Mouse (Mus musculus) neural tube, embryonic 12.5 days (tissue): ENCODE measurements around the gene Rif1. TPM values are rescaled to one million over a fixed set of nuclear protein-coding genes. Genes with fewer than 3 reads are reported as not detected.
A peak's percentile ranks its signal among the peaks of the same experiment; 100 is the strongest.

Experiments used
- ATAC-seq: fragments of 200-750 bp; cut with Nextera tagmentation; 2 replicates; pipeline ENCODE4 v1.8.0; 2017; ENCODE audit warnings: low read depth, mild to moderate bottlenecking, moderate TSS enrichment, moderate library complexity; ENCODE audit not compliant: low FRiP score
- H3K27ac ChIP-seq: fragments of 300-500 bp; sonication (generic); 2 replicates; pipeline ENCODE4 v1.5.1; 2016
- H3K27me3 ChIP-seq: fragments of 300-500 bp; sonication (generic); replicated peaks from 2 replicates; pipeline ENCODE4 v1.6.1; 2016; ENCODE audit warnings: mild to moderate bottlenecking
- H3K36me3 ChIP-seq: fragments of 300-500 bp; sonication (generic); 2 replicates; pipeline ENCODE4 v1.6.1; 2016; ENCODE audit warnings: mild to moderate bottlenecking
- H3K4me1 ChIP-seq: fragments of 300-500 bp; sonication (generic); 2 replicates; pipeline ENCODE4 v1.6.1; 2016
- H3K4me2 ChIP-seq: fragments of 300-500 bp; sonication (generic); replicated peaks from 2 replicates; pipeline ENCODE4 v1.6.1; 2016; ENCODE audit warnings: mild to moderate bottlenecking
- H3K4me3 ChIP-seq: fragments of 300-500 bp; sonication (generic); 2 replicates; pipeline ENCODE4 v1.5.1; 2016
- H3K9ac ChIP-seq: fragments of 300-500 bp; sonication (generic); 2 replicates; pipeline ENCODE4 v1.6.1; 2016; ENCODE audit warnings: mild to moderate bottlenecking
- H3K9me3 ChIP-seq: fragments of 300-500 bp; sonication (generic); 2 replicates; pipeline ENCODE4 v1.6.1; 2016; ENCODE audit warnings: mild to moderate bottlenecking
- WGBS: fragments of 180-500 bp; shearing (Covaris S2); methylation state at CpG from one replicate; pipeline ENCODE4 v1.1.7; 2016; 5-methylcytosine and 5-hydroxymethylcytosine counted together
- polyA plus RNA-seq: library from polyadenylated mRNA; unstranded; fragments of >200 nt; fragmentation: Nextera tagmentation; extraction: Ambion mirVana; gene quantifications from 2 replicates; pipeline ENCODE4 v1.2.1, GENCODE M21; 2016

The Rif1 gene
- polyA plus RNA-seq: 39.2 and 41.3 TPM in 2 replicates

GRCm38 (mm10) chr2:52072491-52073140 lies at the start of gene Rif1:
TSS of gene Rif1 (plus strand) at chr2:52072832.
- Histone ChIP-seq H3K4me1 (peaks cover 11% of the 10 kb centered on the region), H3K4me3 (peak within 1 kb of the TSS; percentile 96)

GRCm38 (mm10) chr2:52027061-52027460 lies 45.6 kb upstream of the Rif1 start:
- no peak for ATAC-seq
- Histone ChIP-seq H3K4me3 (no peak overlapping the region), H3K9me3 (no peaks in the 10 kb centered on the region; the same call in 1 of the 2 replicates), H3K27me3 (no peaks in the 10 kb centered on the region), H3K4me2 (no peak overlapping the region), H3K36me3 (no peaks in the 10 kb centered on the region), H3K4me1 (no peaks in the 10 kb centered on the region), H3K27ac (no peak overlapping the region), H3K9ac (no peak overlapping the region)
- WGBS: 78% methylated on average over 4 of the region's 4 CpGs

More at GRCm38 (mm10) chr2:52072491-52073140, at the start of gene Rif1:
- 1% methylated on average over 54 of the region's 72 CpGs for WGBS
- Histone ChIP-seq H3K9me3 (no peaks in the 10 kb centered on the region), H3K27me3 (no peaks in the 10 kb centered on the region), H3K36me3 (peaks cover 14% of the 10 kb centered on the region), H3K27ac (peak within 1 kb of the TSS; percentile 57; the same call in 1 of the 2 replicates), H3K4me2 (peak within 1 kb of the TSS; percentile 73), H3K9ac (peak within 1 kb of the TSS; percentile 85)
- peak; percentile 97 for ATAC-seq

GRCm38 (mm10) chr2:52029426-52029825 lies 43.2 kb upstream of the Rif1 start:
- no peaks in the 10 kb centered on the region for H3K27me3 ChIP-seq
- no peak for ATAC-seq
- H3K27ac ChIP-seq: no peak overlapping the region
- H3K4me2 ChIP-seq: no peak overlapping the region
- 87% methylated on average over 3 of the region's 3 CpGs for WGBS
- H3K4me1 ChIP-seq: no peaks in the 10 kb centered on the region
- no peaks in the 10 kb centered on the region for H3K36me3 ChIP-seq
- H3K4me3 ChIP-seq: no peak overlapping the region
- H3K9ac ChIP-seq: no peak overlapping the region
- H3K9me3 ChIP-seq: no peaks in the 10 kb centered on the region; the same call in 1 of the 2 replicates

GRCm38 (mm10) chr2:52031491-52031890 lies 41.1 kb upstream of the Rif1 start:
- H3K9ac ChIP-seq: no peak overlapping the region
- no peak overlapping the region for H3K4me3 ChIP-seq
- no peaks in the 10 kb centered on the region for H3K36me3 ChIP-seq
- no peak for ATAC-seq
- whole genome bisulfite sequencing: 86% methylated on average over 4 of the region's 4 CpGs
- H3K9me3 ChIP-seq: no peaks in the 10 kb centered on the region; the same call in 1 of the 2 replicates
- no peak overlapping the region for H3K27ac ChIP-seq
- no peaks in the 10 kb centered on the region for H3K27me3 ChIP-seq
- H3K4me2 ChIP-seq: no peak overlapping the region
- H3K4me1 ChIP-seq: no peaks in the 10 kb centered on the region

- no peak overlapping the region for H3K27ac ChIP-seq
- 87% methylated on average over 4 of the region's 4 CpGs for WGBS
- no peak overlapping the region for H3K9ac ChIP-seq
- no peak overlapping the region for H3K4me3 ChIP-seq
- no peaks in the 10 kb centered on the region for H3K36me3 ChIP-seq
- no peak overlapping the region for H3K4me2 ChIP-seq
- H3K4me1 ChIP-seq: peaks cover 8% of the 10 kb centered on the region
- no peaks in the 10 kb centered on the region for H3K27me3 ChIP-seq
- no peak for ATAC-seq
- no peaks in the 10 kb centered on the region; the same call in 1 of the 2 replicates for H3K9me3 ChIP-seq
Measured at GRCm38 (mm10) chr2:52034601-52035000, 38.0 kb upstream of the Rif1 start.

- Histone ChIP-seq H3K27me3 (no peaks in the 10 kb centered on the region), H3K36me3 (no peaks in the 10 kb centered on the region), H3K4me1 (peaks cover 8% of the 10 kb centered on the region), H3K27ac (no peak overlapping the region), H3K4me3 (no peak overlapping the region), H3K4me2 (no peak overlapping the region), H3K9me3 (no peaks in the 10 kb centered on the region; the same call in 1 of the 2 replicates), H3K9ac (no peak overlapping the region)
- 75% methylated on average over 4 of the region's 4 CpGs for WGBS
- ATAC-seq: no peak
Measured at GRCm38 (mm10) chr2:52035144-52035543, 37.5 kb upstream of the Rif1 start.

- H3K9me3 ChIP-seq: no peaks in the 10 kb centered on the region
- peak overlapping the region; percentile 68 for H3K4me2 ChIP-seq
- no peak overlapping the region for H3K4me3 ChIP-seq
- H3K27ac ChIP-seq: no peak overlapping the region
- 42% methylated on average over 9 of the region's 11 CpGs for whole genome bisulfite sequencing
- H3K9ac ChIP-seq: no peak overlapping the region
- H3K27me3 ChIP-seq: no peaks in the 10 kb centered on the region
- H3K36me3 ChIP-seq: no peaks in the 10 kb centered on the region
- peaks cover 8% of the 10 kb centered on the region for H3K4me1 ChIP-seq
- peak; percentile 62 for ATAC-seq
Measured at GRCm38 (mm10) chr2:52036929-52037595, 35.6 kb upstream of the Rif1 start.

GRCm38 (mm10) chr2:52037882-52038281 lies 34.8 kb upstream of the Rif1 start, which contains the start of gene Tnfaip6:
TSS of gene Tnfaip6 (plus strand) at chr2:52038009.
- no peaks in the 10 kb centered on the region for H3K27me3 ChIP-seq
- peak within 1 kb of the TSS; percentile 43 for H3K4me3 ChIP-seq
- H3K4me2 ChIP-seq: peak within 1 kb of the TSS; percentile 68
- peak within 1 kb of the TSS; percentile 38; the same call in 1 of the 2 replicates for H3K9ac ChIP-seq
- H3K27ac ChIP-seq: no peak within 1 kb of the TSS
- no peaks in the 10 kb centered on the region for H3K36me3 ChIP-seq
- WGBS: under 1% methylated on average over 17 of the region's 17 CpGs
- 0 out of 2 replicates have a peak, but pooled peaks have one; percentile 42 for ATAC-seq
- H3K4me1 ChIP-seq: peaks cover 8% of the 10 kb centered on the region
- H3K9me3 ChIP-seq: no peaks in the 10 kb centered on the region

- Histone ChIP-seq H3K27me3 (no peaks in the 10 kb centered on the region), H3K9ac (no peak overlapping the region), H3K36me3 (no peaks in the 10 kb centered on the region), H3K4me1 (peaks cover 8% of the 10 kb centered on the region), H3K9me3 (no peaks in the 10 kb centered on the region), H3K4me3 (peak overlapping the region; percentile 20), H3K27ac (no peak overlapping the region), H3K4me2 (peak overlapping the region; percentile 68)
- 34% methylated on average over 5 of the region's 5 CpGs for WGBS
- ATAC-seq: no peak
Measured at GRCm38 (mm10) chr2:52038558-52038957, 34.1 kb upstream of the Rif1 start.

- no peak overlapping the region for H3K27ac ChIP-seq
- WGBS: 34% methylated on average over 8 of the region's 8 CpGs
- no peak overlapping the region for H3K9ac ChIP-seq
Measured at GRCm38 (mm10) chr2:52039083-52039801, 33.4 kb upstream of the Rif1 start.

GRCm38 (mm10) chr2:52042132-52042531 lies 30.5 kb upstream of the Rif1 start:
- peaks cover 4% of the 10 kb centered on the region for H3K4me1 ChIP-seq
- no peak for ATAC-seq
- no peak overlapping the region for H3K4me2 ChIP-seq
- no peak overlapping the region for H3K9ac ChIP-seq
- no peak overlapping the region for H3K27ac ChIP-seq
- H3K9me3 ChIP-seq: no peaks in the 10 kb centered on the region
- H3K27me3 ChIP-seq: no peaks in the 10 kb centered on the region
- 84% methylated on average over 3 of the region's 3 CpGs for WGBS
- H3K36me3 ChIP-seq: 0 out of 2 replicates have a peak, but pooled peaks cover 5% of the 10 kb centered on the region
- H3K4me3 ChIP-seq: no peak overlapping the region

More at GRCm38 (mm10) chr2:52039083-52039801, 33.4 kb upstream of the Rif1 start:
- ATAC-seq: no peak
- no peaks in the 10 kb centered on the region for H3K9me3 ChIP-seq
- peaks cover 8% of the 10 kb centered on the region for H3K4me1 ChIP-seq
- peak overlapping the region; percentile 19 for H3K4me3 ChIP-seq
- H3K36me3 ChIP-seq: 0 out of 2 replicates have a peak, but pooled peaks cover 5% of the 10 kb centered on the region
- peak overlapping the region; percentile 68 for H3K4me2 ChIP-seq
- no peaks in the 10 kb centered on the region for H3K27me3 ChIP-seq

GRCm38 (mm10) chr2:52042714-52043113 lies 29.9 kb upstream of the Rif1 start:
- WGBS: 72% methylated on average over 5 of the region's 5 CpGs
- H3K4me3 ChIP-seq: no peak overlapping the region
- 0 out of 2 replicates have a peak, but pooled peaks cover 5% of the 10 kb centered on the region for H3K36me3 ChIP-seq
- H3K27ac ChIP-seq: no peak overlapping the region
- no peaks in the 10 kb centered on the region for H3K4me1 ChIP-seq
- no peak overlapping the region for H3K4me2 ChIP-seq
- no peaks in the 10 kb centered on the region for H3K27me3 ChIP-seq
- H3K9ac ChIP-seq: no peak overlapping the region
- no peak for ATAC-seq
- H3K9me3 ChIP-seq: no peaks in the 10 kb centered on the region
